ENCODE assay signal across 11 mouse cellular contexts in the genomic region with DNA sequence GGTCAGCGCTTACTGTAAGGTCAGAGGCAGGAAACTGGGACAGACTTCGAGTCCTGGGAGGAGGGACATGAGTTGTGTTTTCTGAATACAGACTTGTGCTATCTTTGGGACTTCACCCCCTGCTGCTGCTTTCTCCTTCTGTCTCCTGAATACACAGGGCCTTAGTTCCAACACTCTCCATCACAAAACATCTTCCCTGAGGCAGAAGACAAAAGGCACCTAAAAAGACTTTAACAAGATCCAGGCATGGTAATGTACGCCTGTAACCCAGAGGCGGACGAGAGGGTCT.
A peak's percentile ranks its signal among the peaks of the same experiment; 100 is the strongest.
DNase-seq lines count a peak whose midpoint lies in the region; ATAC-seq and TF ChIP-seq lines count a peak whose summit lies in the region.
"Had no signal": no experiment of that assay in that cellular context is flagged by ENCODE, and none has a peak within 500 bp of the region (broad histone marks: within the 10 kb centered on the region; RNA-seq: fewer than 3 reads in every experiment).

No protein-coding gene starts in this region.

- no peak overlapping the region for H3K4me3 ChIP-seq in heart, embryonic 14.5 days (ENCODE audit: control insufficient read depth in 1 of 2, insufficient read depth in 1 of 2, low read depth in 1 of 2, low read length in 2 of 2)
- no peak overlapping the region for H3K4me3 ChIP-seq in liver, adult 2 months (ENCODE audit: insufficient read depth, low read depth, low read length)
- no peak overlapping the region for H3K4me3 ChIP-seq in embryonic facial prominence, embryonic 14.5 days (ENCODE audit: low read depth, low read length)
- H3K4me3 ChIP-seq in macrophage (ENCODE audit: inconsistent target) = no peak overlapping the region
- H3K4me3 ChIP-seq in hindbrain, embryonic 14.5 days (replicated peaks; ENCODE audit: low read length) = no peak overlapping the region
- H3K4me3 ChIP-seq: embryonic facial prominence, embryonic 13.5 days; myocyte had no signal

- H3K4me1 ChIP-seq in heart, embryonic 14.5 days (ENCODE audit: control insufficient read depth in 2 of 2, insufficient read depth in 2 of 2, low read length in 2 of 2) = peaks cover 63 to 86% of the 10 kb centered on the region in 2 experiments
- peaks cover 56% of the 10 kb centered on the region for H3K4me1 ChIP-seq in liver, adult 2 months (ENCODE audit: control insufficient read depth, insufficient read depth, low read length)
- H3K4me1 ChIP-seq in embryonic facial prominence, embryonic 14.5 days (ENCODE audit: control insufficient read depth, insufficient read depth, low read length) = peaks cover 64% of the 10 kb centered on the region
- H3K4me1 ChIP-seq in hindbrain, embryonic 14.5 days (replicated peaks; ENCODE audit: control insufficient read depth, insufficient read depth, low read length) = peaks cover 36% of the 10 kb centered on the region

- DNase-seq in heart, adult 8-10 months (ENCODE audit: low spot score) = no peak
- DNase-seq in liver, adult 2 months (ENCODE audit: extremely low read depth, low read depth, low spot score) = no peak
- DNase-seq in liver = no peak
- no peak for DNase-seq in embryonic facial prominence, embryonic 14.5 days (ENCODE audit: low spot score)
- DNase-seq in spleen, adult 18-20 months = no peak
- DNase-seq in hindbrain, embryonic 14.5 days (ENCODE audit: low spot score) = no peak
- DNase-seq: cerebellum, adult 8-10 months had no signal

- no peak overlapping the region for H3K4me2 ChIP-seq in heart, embryonic 14.5 days (ENCODE audit: low read length)
- H3K4me2 ChIP-seq in embryonic facial prominence, embryonic 14.5 days (ENCODE audit: low read depth, low read length) = no peak overlapping the region
- no peak overlapping the region for H3K4me2 ChIP-seq in hindbrain, embryonic 14.5 days (replicated peaks)
- H3K4me2 ChIP-seq: embryonic facial prominence, embryonic 13.5 days had no signal

- no peaks in the 10 kb centered on the region for H3K9me3 ChIP-seq in heart, embryonic 14.5 days (ENCODE audit: control insufficient read depth, low read length)
- H3K9me3 ChIP-seq in embryonic facial prominence, embryonic 14.5 days (ENCODE audit: control insufficient read depth, low read length) = no peaks in the 10 kb centered on the region
- H3K9me3 ChIP-seq in hindbrain, embryonic 14.5 days (ENCODE audit: control insufficient read depth, low read length) = no peaks in the 10 kb centered on the region
- H3K9me3 ChIP-seq: embryonic facial prominence, embryonic 13.5 days had no signal

- ATAC-seq in heart, embryonic 14.5 days (ENCODE audit: insufficient number of reproducible peaks, insufficient read depth, low FRiP score, low read depth) = no peak
- no peak for ATAC-seq in embryonic facial prominence, embryonic 14.5 days (ENCODE audit: low read depth)
- no peak for ATAC-seq in hindbrain, embryonic 14.5 days (ENCODE audit: low FRiP score)

- TF ChIP-seq POLR2A in liver, adult 2 months (IDR thresholded peaks at IDR 0.05; ENCODE audit: extremely low read depth, insufficient read depth, low read length) = no peak

- WGBS in heart, embryonic 14.5 days = 76% methylated on average over 5 of the region's 5 CpGs
- WGBS in liver, adult 2 months = 57% methylated on average over 5 of the region's 5 CpGs
- 67% methylated on average over 5 of the region's 5 CpGs for WGBS in embryonic facial prominence, embryonic 14.5 days
- WGBS in macrophage (ENCODE audit: missing documents) = 80% methylated on average over 5 of the region's 5 CpGs
- 48% methylated on average over 5 of the region's 5 CpGs for WGBS in hindbrain, embryonic 14.5 days

- no peak overlapping the region for H3K9ac ChIP-seq in heart, embryonic 14.5 days (ENCODE audit: low read length)
- H3K9ac ChIP-seq in liver, adult 2 months (ENCODE audit: low read depth, low read length) = no peak overlapping the region
- H3K9ac ChIP-seq in embryonic facial prominence, embryonic 14.5 days (ENCODE audit: low read depth, low read length) = no peak overlapping the region
- H3K9ac ChIP-seq in hindbrain, embryonic 14.5 days = no peak overlapping the region
- H3K9ac ChIP-seq: embryonic facial prominence, embryonic 13.5 days had no signal

- H3K79me2 ChIP-seq in liver, adult 2 months (ENCODE audit: control insufficient read depth, insufficient read depth, low read length) = no peaks in the 10 kb centered on the region
- no peaks in the 10 kb centered on the region for H3K79me2 ChIP-seq in macrophage (ENCODE audit: inconsistent target)

- H3K36me3 ChIP-seq in heart, embryonic 14.5 days (ENCODE audit: control insufficient read depth, insufficient read depth, low read length) = no peaks in the 10 kb centered on the region
- no peaks in the 10 kb centered on the region for H3K36me3 ChIP-seq in liver, adult 2 months (ENCODE audit: control insufficient read depth, insufficient read depth, low read length)
- no peaks in the 10 kb centered on the region for H3K36me3 ChIP-seq in embryonic facial prominence, embryonic 14.5 days (ENCODE audit: control insufficient read depth, insufficient read depth, low read length)
- H3K36me3 ChIP-seq in macrophage (ENCODE audit: inconsistent target) = no peaks in the 10 kb centered on the region
- no peaks in the 10 kb centered on the region for H3K36me3 ChIP-seq in hindbrain, embryonic 14.5 days (replicated peaks; ENCODE audit: control insufficient read depth, insufficient read depth)
- H3K36me3 ChIP-seq: embryonic facial prominence, embryonic 13.5 days had no signal

- H3K27me3 ChIP-seq in heart, embryonic 14.5 days (ENCODE audit: control insufficient read depth, insufficient read depth, low read length) = no peaks in the 10 kb centered on the region
- H3K27me3 ChIP-seq in liver, adult 2 months (ENCODE audit: control insufficient read depth, insufficient read depth, low read length) = no peaks in the 10 kb centered on the region
- H3K27me3 ChIP-seq in embryonic facial prominence, embryonic 14.5 days (replicated peaks; ENCODE audit: control insufficient read depth, insufficient read depth, low read length) = no peaks in the 10 kb centered on the region
- no peaks in the 10 kb centered on the region for H3K27me3 ChIP-seq in hindbrain, embryonic 14.5 days (ENCODE audit: control insufficient read depth, insufficient read depth, low read length)
- H3K27me3 ChIP-seq: embryonic facial prominence, embryonic 13.5 days had no signal

- no peak for TF ChIP-seq CTCF in liver, adult 2 months (IDR thresholded peaks at IDR 0.05; ENCODE audit: low read depth, low read length)

- peak overlapping the region; percentile 6 to 52 for H3K27ac ChIP-seq in heart, embryonic 14.5 days (replicated peaks in 1 of 2; ENCODE audit: control insufficient read depth in 1 of 2, insufficient read depth in 1 of 2, low read depth in 2 of 2, low read length in 2 of 2)
- H3K27ac ChIP-seq in liver, adult 2 months (replicated peaks; ENCODE audit: insufficient read depth, low read depth, low read length) = peak overlapping the region; percentile 83
- 0 out of 2 replicates have a peak overlapping the region, but pooled peaks have one; percentile 6 for H3K27ac ChIP-seq in embryonic facial prominence, embryonic 14.5 days (replicated peaks; ENCODE audit: low read depth, low read length)
- H3K27ac ChIP-seq in macrophage = peak overlapping the region; percentile 99
- H3K27ac ChIP-seq in hindbrain, embryonic 14.5 days = no peak overlapping the region
